In the genomic region with DNA sequence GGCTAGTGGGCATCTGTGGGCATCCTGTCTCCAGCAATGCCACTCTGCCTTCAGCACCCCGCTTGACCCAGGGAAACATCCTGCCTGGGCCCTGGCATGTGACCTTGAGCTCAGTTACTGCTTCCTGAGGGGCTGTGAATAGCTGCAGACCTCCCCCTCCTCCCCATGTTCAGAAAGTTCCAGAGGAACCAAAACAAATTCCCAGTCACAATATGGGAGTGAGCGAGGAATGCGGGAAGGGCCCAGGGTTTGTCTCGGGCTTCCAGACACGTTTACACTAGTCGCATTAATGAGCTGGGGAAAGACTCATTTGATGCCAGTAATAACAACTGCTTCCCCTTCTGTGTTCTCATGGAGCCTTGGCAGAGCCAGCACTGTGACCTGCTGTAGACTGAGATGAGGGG, we compare ENCODE assay signal across 9 mouse cellular contexts.
DNase-seq lines count a peak whose midpoint lies in the region; ATAC-seq lines count a peak whose summit lies in the region.
"Had no signal": no experiment of that assay in that cellular context is flagged by ENCODE, and none has a peak within 500 bp of the region (broad histone marks: within the 10 kb centered on the region; RNA-seq: fewer than 3 reads in every experiment).

No protein-coding gene starts in this region.

- no peak overlapping the region for H3K4me3 ChIP-seq in forebrain, embryonic 13.5 days
- no peak overlapping the region for H3K4me3 ChIP-seq in forebrain, embryonic 12.5 days (replicated peaks)
- H3K4me3 ChIP-seq in limb, embryonic 12.5 days (replicated peaks) = no peak overlapping the region
- H3K4me3 ChIP-seq: erythroblast, embryonic 14.5 days had no signal

- no peaks in the 10 kb centered on the region for H3K27me3 ChIP-seq in forebrain, embryonic 13.5 days
- no peaks in the 10 kb centered on the region for H3K27me3 ChIP-seq in forebrain, embryonic 12.5 days
- no peaks in the 10 kb centered on the region for H3K27me3 ChIP-seq in limb, embryonic 12.5 days

- WGBS in forebrain, embryonic 13.5 days = 56% methylated on average over 6 of the region's 6 CpGs
- WGBS in forebrain, embryonic 12.5 days = 71% methylated on average over 6 of the region's 6 CpGs
- 58% methylated on average over 6 of the region's 6 CpGs for WGBS in limb, embryonic 12.5 days

- no peak overlapping the region for H3K27ac ChIP-seq in forebrain, embryonic 13.5 days
- H3K27ac ChIP-seq in forebrain, embryonic 12.5 days = no peak overlapping the region
- H3K27ac ChIP-seq in limb, embryonic 12.5 days = peak overlapping the region; percentile 62; the same call in 1 of the 2 replicates

- peak; percentile 75; the same call in 1 of the 2 replicates for ATAC-seq in forebrain, embryonic 13.5 days
- no peak for ATAC-seq in forebrain, embryonic 12.5 days (ENCODE audit: low FRiP score)
- ATAC-seq in limb, embryonic 12.5 days (ENCODE audit: insufficient number of reproducible peaks, insufficient read depth, low FRiP score, low TSS enrichment, low read depth) = peak; percentile 52; the same call in 1 of the 2 replicates
- no peak for ATAC-seq in erythroblast, adult 5-6 weeks (replicated peaks; ENCODE audit: low FRiP score, poor library complexity, severe bottlenecking)

- intact Hi-C loops in heart, postnatal 25 days (cut with DNase I) = no loop called here

- no peaks in the 10 kb centered on the region for H3K9me3 ChIP-seq in forebrain, embryonic 13.5 days (replicated peaks)
- no peaks in the 10 kb centered on the region for H3K9me3 ChIP-seq in forebrain, embryonic 12.5 days
- no peaks in the 10 kb centered on the region for H3K9me3 ChIP-seq in limb, embryonic 12.5 days

- H3K9ac ChIP-seq in forebrain, embryonic 13.5 days = no peak overlapping the region
- no peak overlapping the region for H3K9ac ChIP-seq in forebrain, embryonic 12.5 days
- H3K9ac ChIP-seq in limb, embryonic 12.5 days (replicated peaks) = no peak overlapping the region

- no peaks in the 10 kb centered on the region for H3K36me3 ChIP-seq in forebrain, embryonic 13.5 days (ENCODE audit: poor library complexity, severe bottlenecking)
- no peaks in the 10 kb centered on the region for H3K36me3 ChIP-seq in forebrain, embryonic 12.5 days (replicated peaks)
- H3K36me3 ChIP-seq in limb, embryonic 12.5 days = no peaks in the 10 kb centered on the region

- H3K4me2 ChIP-seq in forebrain, embryonic 13.5 days = no peak overlapping the region
- no peak overlapping the region for H3K4me2 ChIP-seq in forebrain, embryonic 12.5 days
- H3K4me2 ChIP-seq in limb, embryonic 12.5 days = no peak overlapping the region

- peak; percentile 5 for DNase-seq in R1 (ENCODE audit: low read depth, low spot score)
- DNase-seq in heart, postnatal 25 days (ENCODE audit: low spot score) = peak; percentile 50
- DNase-seq in natural killer cell, adult 2 months (ENCODE audit: low spot score in 2 of 2) = no peak
- no peak for DNase-seq in left cerebral cortex, adult 11 months (ENCODE audit: low spot score)

- no peaks in the 10 kb centered on the region for H3K4me1 ChIP-seq in forebrain, embryonic 13.5 days
- no peaks in the 10 kb centered on the region for H3K4me1 ChIP-seq in forebrain, embryonic 12.5 days
- peaks cover 9% of the 10 kb centered on the region for H3K4me1 ChIP-seq in limb, embryonic 12.5 days (replicated peaks)

Comparison
In these comparisons a context has a peak if more than half of its experiments do, and no peak if none do; other contexts are left out.
1. ATAC-seq: peak in forebrain, embryonic 13.5 days (single experiment) and limb, embryonic 12.5 days (single experiment); none in forebrain, embryonic 12.5 days (single experiment) and erythroblast, adult 5-6 weeks (single experiment).
2. DNase-seq: peak in R1 (single experiment) and heart, postnatal 25 days (single experiment); none in natural killer cell, adult 2 months (0 of 2) and left cerebral cortex, adult 11 months (single experiment).